In genomic region chr5:145190373-145190772, GRCm38 (mm10) we compare ENCODE assay signal across 9 mouse cellular contexts. TPM values are rescaled to one million over a fixed set of nuclear protein-coding genes. Genes with fewer than 3 reads are reported as not detected.
A peak's percentile ranks its signal among the peaks of the same experiment; 100 is the strongest.
DNase-seq lines count a peak whose midpoint lies in the region; ATAC-seq and TF ChIP-seq lines count a peak whose summit lies in the region.
"Had no signal": no experiment of that assay in that cellular context is flagged by ENCODE, and none has a peak within 500 bp of the region (broad histone marks: within the 10 kb centered on the region; RNA-seq: fewer than 3 reads in every experiment).

No protein-coding gene starts in this region.

- peak overlapping the region; percentile 97 for H3K4me3 ChIP-seq in left cerebral cortex, adult 2 months
- H3K4me3 ChIP-seq in embryonic facial prominence, embryonic 11.5 days (ENCODE audit: low read depth, low read length): peak overlapping the region; percentile 83
- H3K4me3 ChIP-seq in intestine, embryonic 15.5 days (replicated peaks): peak overlapping the region; percentile 76
- peak overlapping the region; percentile 96 for H3K4me3 ChIP-seq in myocyte

- H3ac ChIP-seq in myocyte (ENCODE audit: control insufficient read depth, insufficient read length): peak overlapping the region; percentile 34

- TF ChIP-seq CTCF in left cerebral cortex, adult 2 months (IDR thresholded peaks at IDR 0.05): no peak

- H3K9me3 ChIP-seq in embryonic facial prominence, embryonic 11.5 days (replicated peaks; ENCODE audit: control insufficient read depth, low read length): no peaks in the 10 kb centered on the region
- no peaks in the 10 kb centered on the region for H3K9me3 ChIP-seq in intestine, embryonic 15.5 days

- H3K27ac ChIP-seq in left cerebral cortex, adult 2 months: peak overlapping the region; percentile 97
- no peak overlapping the region for H3K27ac ChIP-seq in embryonic facial prominence, embryonic 11.5 days (replicated peaks; ENCODE audit: low read depth, low read length)
- H3K27ac ChIP-seq in intestine, embryonic 15.5 days: no peak overlapping the region

- 59% methylated on average over 5 of the region's 5 CpGs for WGBS in embryonic facial prominence, embryonic 11.5 days
- WGBS in intestine, embryonic 15.5 days: 40% methylated on average over 5 of the region's 5 CpGs

- intact Hi-C loops in left cerebral cortex, adult 2 months (cut with DNase I): no loop called here

- TF ChIP-seq POLR2A in myocyte (IDR thresholded peaks at IDR 0.05; ENCODE audit: insufficient read length, low read depth): no peak

- no peak for DNase-seq in left cerebral cortex, adult 2 months (ENCODE audit: extremely low spot score in 1 of 2, low spot score in 2 of 2)
- no peak for DNase-seq in left cerebral cortex, adult 8-10 months (ENCODE audit: low spot score in 2 of 2)
- no peak for DNase-seq in embryonic facial prominence, embryonic 11.5 days (ENCODE audit: low spot score)
- no peak for DNase-seq in layer of hippocampus, postnatal 10 days (ENCODE audit: low spot score in 2 of 2)
- DNase-seq in thymus, postnatal 10 days (ENCODE audit: low spot score in 2 of 2): no peak
- no peak for DNase-seq in urinary bladder, adult 18-20 months (ENCODE audit: low spot score in 2 of 2)
- DNase-seq: lung, adult 18-20 months had no signal

- H3K4me1 ChIP-seq in embryonic facial prominence, embryonic 11.5 days (ENCODE audit: control insufficient read depth, insufficient read depth, low read length): no peaks in the 10 kb centered on the region
- H3K4me1 ChIP-seq in intestine, embryonic 15.5 days (replicated peaks): peaks cover 9% of the 10 kb centered on the region

- H3K27me3 ChIP-seq in embryonic facial prominence, embryonic 11.5 days (ENCODE audit: control insufficient read depth, insufficient read depth, low read length): no peaks in the 10 kb centered on the region
- H3K27me3 ChIP-seq in intestine, embryonic 15.5 days (replicated peaks): no peaks in the 10 kb centered on the region
- no peaks in the 10 kb centered on the region for H3K27me3 ChIP-seq in myocyte (ENCODE audit: control insufficient read depth, insufficient read depth, insufficient read length)

- peaks cover 52% of the 10 kb centered on the region for H3K79me2 ChIP-seq in myocyte (ENCODE audit: control insufficient read depth, insufficient read depth)

- peak overlapping the region; percentile 96 for H3K9ac ChIP-seq in embryonic facial prominence, embryonic 11.5 days (replicated peaks; ENCODE audit: low read length)
- peak overlapping the region; percentile 89 for H3K9ac ChIP-seq in intestine, embryonic 15.5 days

- peaks cover 5% of the 10 kb centered on the region for H3K36me3 ChIP-seq in embryonic facial prominence, embryonic 11.5 days (replicated peaks; ENCODE audit: control insufficient read depth, insufficient read depth, low read depth, low read length)
- H3K36me3 ChIP-seq in intestine, embryonic 15.5 days: peaks cover 14% of the 10 kb centered on the region; the same call in 1 of the 2 replicates
- H3K36me3 ChIP-seq in myocyte (ENCODE audit: control insufficient read depth, insufficient read depth): peaks cover 10% of the 10 kb centered on the region

- peak overlapping the region; percentile 79 for H3K4me2 ChIP-seq in embryonic facial prominence, embryonic 11.5 days (ENCODE audit: low read depth, low read length)
- H3K4me2 ChIP-seq in intestine, embryonic 15.5 days (replicated peaks): peak overlapping the region; percentile 64
- peak overlapping the region; percentile 96 for H3K4me2 ChIP-seq in myocyte (ENCODE audit: low read depth)

- no peak for ATAC-seq in embryonic facial prominence, embryonic 11.5 days (replicated peaks; ENCODE audit: insufficient number of reproducible peaks, low FRiP score, low TSS enrichment, low read depth)
- no peak; the same call in 1 of the 2 replicates for ATAC-seq in intestine, embryonic 15.5 days

TF ChIP-seq in myocyte, 11 proteins besides CTCF, POLR2A, EP300 and RAD21:
- TF ChIP-seq REST (IDR thresholded peaks at IDR 0.05; ENCODE audit: insufficient read depth, insufficient read length) (no peak), TCF12 (IDR thresholded peaks at IDR 0.05; ENCODE audit: insufficient read depth, poor library complexity, severe bottlenecking) (no peak), SRF (IDR thresholded peaks at IDR 0.05; ENCODE audit: control insufficient read depth, insufficient read length, low read depth) (no peak), MAX (IDR thresholded peaks at IDR 0.05; ENCODE audit: low read depth) (no peak), USF1 (IDR thresholded peaks at IDR 0.05; ENCODE audit: low read depth) (no peak), E2F4 (IDR thresholded peaks at IDR 0.05; ENCODE audit: insufficient read depth) (no peak)

RNA-seq across cellular contexts. Expression of gene Atp5j2, which starts 1.5 kb away (rescaled TPM):
- 100 to 1,000 TPM; 217 to 220 TPM for total RNA-seq in left cerebral cortex, adult 2 months (2021)
- total RNA-seq in left cerebral cortex, adult 8-10 months (2022): 100 to 1,000 TPM; 243 to 395 (median 326) TPM
- 493 and 500 TPM in 2 replicates for polyA plus RNA-seq in embryonic facial prominence, embryonic 11.5 days (2014; fragmentation: Nextera tagmentation; extraction: Ambion mirVana)
- polyA plus RNA-seq in intestine, embryonic 15.5 days (2015; fragmentation: Nextera tagmentation; extraction: Ambion mirVana): 899 and 947 TPM in 2 replicates
- 683 TPM for polyA plus RNA-seq in myocyte (2012; fragmentation: generic; extraction: Trizol)
- 100 to 1,000 TPM; 318 to 327 TPM for total RNA-seq in layer of hippocampus, postnatal 10 days (2021)

RNA-seq across cellular contexts. Expression of gene Zkscan14, which starts 11.3 kb away (rescaled TPM):
- total RNA-seq in left cerebral cortex, adult 2 months (2021): 10 to 100 TPM; 13.4 to 14.1 TPM
- total RNA-seq in left cerebral cortex, adult 8-10 months (2022): 10 to 100 TPM; 13.3 to 14.3 (median 14.0) TPM
- 8.5 and 10.2 TPM in 2 replicates for polyA plus RNA-seq in embryonic facial prominence, embryonic 11.5 days (2014; fragmentation: Nextera tagmentation; extraction: Ambion mirVana)
- 7.8 and 9.5 TPM in 2 replicates for polyA plus RNA-seq in intestine, embryonic 15.5 days (2015; fragmentation: Nextera tagmentation; extraction: Ambion mirVana)
- polyA plus RNA-seq in myocyte (2012; fragmentation: generic; extraction: Trizol): 5.8 TPM
- 1 to 10 TPM; 9.4 to 9.9 TPM for total RNA-seq in layer of hippocampus, postnatal 10 days (2021)

RNA-seq across cellular contexts. Expression of gene Zkscan5, which starts 14.0 kb away (rescaled TPM):
- total RNA-seq in left cerebral cortex, adult 2 months (2021): 10 to 100 TPM; 10.8 to 11.0 TPM
- 10 to 100 TPM; 10.4 to 12.2 (median 10.9) TPM for total RNA-seq in left cerebral cortex, adult 8-10 months (2022)
- 20.4 and 21.0 TPM in 2 replicates for polyA plus RNA-seq in embryonic facial prominence, embryonic 11.5 days (2014; fragmentation: Nextera tagmentation; extraction: Ambion mirVana)
- 9.7 and 10.3 TPM in 2 replicates for polyA plus RNA-seq in intestine, embryonic 15.5 days (2015; fragmentation: Nextera tagmentation; extraction: Ambion mirVana)
- 5.9 TPM for polyA plus RNA-seq in myocyte (2012; fragmentation: generic; extraction: Trizol)
- total RNA-seq in layer of hippocampus, postnatal 10 days (2021): 10 to 100 TPM; 14.3 to 14.8 TPM

RNA-seq across cellular contexts. Expression of gene Cpsf4, which starts 23.4 kb away (rescaled TPM):
- total RNA-seq in left cerebral cortex, adult 2 months (2021): 10 to 100 TPM; 25.6 to 26.0 TPM
- 10 to 100 TPM; 19.2 to 25.9 (median 22.6) TPM for total RNA-seq in left cerebral cortex, adult 8-10 months (2022)
- polyA plus RNA-seq in embryonic facial prominence, embryonic 11.5 days (2014; fragmentation: Nextera tagmentation; extraction: Ambion mirVana): 31.8 and 32.1 TPM in 2 replicates
- 43.1 and 47.1 TPM in 2 replicates for polyA plus RNA-seq in intestine, embryonic 15.5 days (2015; fragmentation: Nextera tagmentation; extraction: Ambion mirVana)
- 31.3 TPM for polyA plus RNA-seq in myocyte (2012; fragmentation: generic; extraction: Trizol)
- 10 to 100 TPM; 29.7 to 30.5 TPM for total RNA-seq in layer of hippocampus, postnatal 10 days (2021)

RNA-seq across cellular contexts. Expression of gene Ptcd1, which starts 23.5 kb away (rescaled TPM):
- 10 to 100 TPM; 19.4 to 21.9 TPM for total RNA-seq in left cerebral cortex, adult 2 months (2021)
- total RNA-seq in left cerebral cortex, adult 8-10 months (2022): 10 to 100 TPM; 20.2 to 23.4 (median 21.8) TPM
- polyA plus RNA-seq in embryonic facial prominence, embryonic 11.5 days (2014; fragmentation: Nextera tagmentation; extraction: Ambion mirVana): 13.3 and 14.8 TPM in 2 replicates
- 13.6 and 14.2 TPM in 2 replicates for polyA plus RNA-seq in intestine, embryonic 15.5 days (2015; fragmentation: Nextera tagmentation; extraction: Ambion mirVana)
- 16.6 TPM for polyA plus RNA-seq in myocyte (2012; fragmentation: generic; extraction: Trizol)
- 10 to 100 TPM; 13.7 to 15.0 TPM for total RNA-seq in layer of hippocampus, postnatal 10 days (2021)
